Mouse (Mus musculus) frontal cortex, postnatal 36 days (tissue): Measurements from ENCODE around the gene Gm37240.

Experiments used
- DNase-seq, 2 experiments: peaks; one replicate each; pipeline ENCODE4 v3.0.0; 2022; ENCODE audit warnings: low spot score in 2 of 2

The Gm37240 gene

DNA sequence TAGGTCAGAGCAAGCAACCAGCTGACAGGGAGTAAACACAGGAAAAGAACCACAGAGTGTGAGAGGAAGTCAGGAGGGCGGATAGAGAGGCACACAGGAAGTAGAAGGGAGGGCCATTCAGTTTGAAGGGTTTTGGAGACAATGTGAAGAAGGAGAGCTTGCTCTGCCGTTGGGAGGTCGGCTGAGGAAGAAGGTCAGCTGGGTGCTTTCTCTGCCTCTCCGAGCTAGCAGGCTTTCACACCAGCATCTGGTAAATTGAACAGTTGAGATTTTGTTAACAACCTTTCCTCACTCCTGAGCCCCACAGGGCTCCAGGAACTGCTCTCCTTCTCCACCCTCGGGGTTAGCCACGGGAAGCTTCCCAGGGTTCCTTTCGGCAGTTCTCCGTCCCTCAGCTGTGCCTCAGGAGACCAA is 692.2 kb downstream of the Gm37240 start:
- DNase-seq: no peak

DNA sequence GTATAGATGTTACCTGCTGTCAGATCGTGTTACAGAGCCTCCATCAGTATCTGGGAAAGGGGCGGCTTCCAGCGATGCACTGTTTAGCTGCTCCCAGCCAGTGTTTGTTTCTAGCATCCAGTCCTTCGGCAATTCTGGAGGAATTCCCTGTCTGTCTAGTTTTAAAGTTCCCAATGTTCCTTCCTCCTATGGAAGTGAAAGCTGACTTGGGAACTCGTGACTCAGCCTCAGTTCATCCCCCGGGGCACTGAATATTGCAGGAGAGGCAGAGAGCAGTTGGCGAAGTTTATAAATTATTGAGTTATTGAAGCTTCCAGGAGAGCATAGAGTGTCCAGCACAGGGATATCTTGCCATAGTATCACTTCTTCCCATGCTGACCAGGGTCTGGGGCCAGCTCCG is 697.5 kb downstream of the Gm37240 start:
- DNase-seq: no peak

DNA sequence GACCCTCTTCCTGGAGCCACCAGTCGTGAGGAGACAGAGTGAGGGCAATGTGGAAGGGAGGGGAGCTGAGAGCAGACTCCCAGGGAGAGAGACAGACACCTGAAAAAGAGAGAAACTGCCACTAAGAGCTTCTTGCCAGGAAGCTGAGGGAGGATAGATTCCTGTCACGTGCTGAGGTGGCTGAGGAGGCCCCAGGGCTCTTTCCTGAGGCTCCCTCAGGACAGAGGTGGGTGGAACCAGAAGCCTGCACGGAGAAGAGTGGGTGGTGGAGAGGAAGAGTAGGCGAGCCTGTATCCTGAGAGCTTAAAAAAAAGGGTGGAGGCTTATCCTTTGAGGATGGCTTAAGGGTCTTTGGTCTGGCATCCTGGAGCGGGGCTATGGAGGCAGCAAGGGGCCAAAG is 699.0 kb downstream of the Gm37240 start:
- peak in 1 of 2 experiments; percentile 57 for DNase-seq

- peak; percentile 69 to 71 for DNase-seq
Observed at GRCm38 (mm10) chr3:85186661-85187076, 700.6 kb downstream of the Gm37240 start.

GRCm38 (mm10) chr3:85185827-85186226 is 701.5 kb downstream of the Gm37240 start:
- no peak for DNase-seq

DNA sequence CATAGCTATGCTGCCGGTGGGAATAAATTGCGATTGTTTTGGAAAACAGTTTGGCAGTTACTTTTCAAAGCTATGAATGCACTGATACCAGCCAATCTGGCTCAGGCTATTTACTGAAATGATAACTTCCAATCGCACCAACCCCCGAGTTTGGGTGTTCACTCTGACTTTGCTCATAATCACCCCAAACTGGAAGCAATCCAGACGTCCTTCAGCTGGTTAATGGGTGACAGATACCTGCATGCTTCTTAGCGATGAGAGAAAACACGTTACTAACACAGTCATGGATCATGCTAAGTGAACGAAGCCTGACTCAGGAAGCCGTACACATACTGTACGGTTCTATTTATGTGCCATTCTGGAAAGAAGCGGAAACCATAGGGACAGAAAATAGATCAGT is 702.4 kb downstream of the Gm37240 start:
- no peak for DNase-seq

DNA sequence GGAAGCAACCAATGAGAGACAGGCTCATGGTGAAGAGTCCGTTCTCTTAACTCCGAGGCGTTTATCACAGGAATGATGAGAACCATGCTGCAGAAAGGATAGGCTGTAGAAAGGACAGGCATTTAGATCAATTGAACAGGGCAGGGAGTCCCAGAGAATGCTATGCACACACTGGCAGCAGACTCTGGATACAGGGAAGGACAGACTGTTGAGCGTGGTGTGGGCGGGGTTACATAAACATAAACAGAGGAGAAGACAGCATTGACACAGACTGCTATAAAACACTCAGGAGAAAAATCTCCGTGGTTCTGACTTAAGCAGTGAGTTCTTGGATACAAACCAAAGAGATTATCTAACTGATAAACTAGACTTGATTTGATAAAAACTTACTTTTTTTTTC is 703.2 kb downstream of the Gm37240 start:
- DNase-seq: peak in 1 of 2 experiments; percentile 24

- DNase-seq: no peak
Observed at GRCm38 (mm10) chr3:85176736-85177135, 710.6 kb downstream of the Gm37240 start.

GRCm38 (mm10) chr3:85174542-85175469 is 712.5 kb downstream of the Gm37240 start:
- DNase-seq: no peak

DNA sequence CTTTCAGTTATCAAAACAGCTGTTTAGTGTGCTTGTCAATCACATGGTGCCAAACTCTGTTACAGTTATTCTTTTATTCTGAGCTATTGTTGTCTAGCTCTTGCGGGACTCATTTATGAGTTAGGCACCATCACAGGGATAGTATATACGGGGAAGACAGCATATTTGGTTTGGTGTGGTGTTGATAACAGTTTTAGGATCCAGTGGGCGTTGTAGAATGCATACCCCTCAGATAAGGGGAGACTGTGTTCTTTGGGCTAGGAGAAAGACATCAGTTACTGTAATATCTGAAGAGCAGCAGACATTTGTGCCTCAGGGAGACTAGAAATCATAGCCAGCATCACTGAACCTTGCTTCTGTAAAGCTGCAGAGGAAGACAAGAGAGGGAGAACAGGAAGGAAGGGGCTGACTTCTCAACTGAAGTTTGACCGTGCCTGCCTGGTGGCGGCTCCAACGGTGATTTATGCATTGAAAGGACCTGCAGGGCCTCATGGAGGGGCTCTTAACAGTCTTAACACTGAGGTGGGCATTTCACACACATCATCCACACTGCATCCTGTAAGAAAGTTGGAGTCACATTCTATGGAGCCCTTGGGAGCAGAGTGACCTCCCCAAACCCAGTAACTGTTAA is 713.8 kb downstream of the Gm37240 start:
- no peak for DNase-seq

DNA sequence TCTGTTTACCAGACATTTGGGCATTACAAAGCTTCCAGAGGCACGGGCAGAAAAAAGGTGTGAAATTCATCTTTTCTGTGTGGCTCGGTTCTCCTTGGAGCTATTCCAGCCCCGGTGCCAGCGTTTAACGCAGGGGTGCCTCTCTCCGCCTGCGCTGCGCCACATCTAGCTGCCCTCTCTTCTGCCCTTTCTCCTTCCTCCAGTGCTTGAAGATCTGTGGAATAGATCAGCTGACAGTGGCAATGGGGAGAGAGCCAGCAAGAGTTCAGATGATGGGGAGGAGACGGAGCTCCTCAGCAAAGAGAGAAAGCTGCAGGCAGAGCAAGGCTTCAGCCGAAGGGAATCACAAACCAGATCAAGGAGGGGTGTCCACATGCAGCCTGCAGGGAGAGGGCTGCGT is 714.8 kb downstream of the Gm37240 start:
- peak in 1 of 2 experiments; percentile 14 for DNase-seq

- DNase-seq: no peak
Observed at GRCm38 (mm10) chr3:85172096-85172495, 715.2 kb downstream of the Gm37240 start.

GRCm38 (mm10) chr3:85168816-85169215 is 718.5 kb downstream of the Gm37240 start:
- no peak for DNase-seq

DNA sequence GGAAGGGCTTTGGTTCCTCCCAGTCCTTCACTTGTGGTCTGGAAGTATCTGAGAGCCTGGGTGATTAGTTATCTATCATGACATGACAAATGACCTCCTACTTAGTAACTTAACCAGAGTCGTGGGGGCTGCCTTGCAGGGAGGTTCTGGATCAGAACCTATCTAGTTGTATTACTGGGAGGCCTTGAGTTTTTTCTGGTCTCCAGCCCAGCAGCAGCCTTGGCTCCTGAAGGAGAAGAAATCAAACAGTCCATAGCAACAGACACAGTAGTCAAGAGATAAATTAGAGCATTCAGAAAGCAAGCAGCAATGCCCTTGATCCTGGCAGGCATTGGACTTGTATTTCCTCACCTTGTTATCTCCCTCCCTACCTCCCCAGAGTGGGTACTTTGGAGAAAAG is 722.4 kb downstream of the Gm37240 start:
- no peak for DNase-seq

DNA sequence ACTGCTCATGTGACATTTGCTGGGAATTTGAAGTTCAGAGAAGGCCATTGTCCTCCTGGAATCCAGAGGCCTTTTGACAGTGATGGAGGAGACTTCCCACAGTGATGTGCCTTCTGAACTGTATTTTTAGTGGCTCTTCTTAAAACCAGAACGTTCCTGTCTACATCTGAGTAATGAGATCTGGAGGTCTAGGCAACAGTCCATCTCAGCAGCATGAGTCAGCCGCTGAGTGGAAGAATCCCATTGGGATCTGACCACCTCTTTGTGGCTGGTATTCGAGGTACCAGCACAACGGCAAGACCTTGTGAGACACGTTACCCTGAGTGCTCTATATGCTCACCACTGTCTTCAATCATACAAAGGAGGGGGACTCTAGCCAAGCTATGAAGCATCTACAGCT is 723.9 kb downstream of the Gm37240 start:
- no peak for DNase-seq

- DNase-seq: no peak
Observed at GRCm38 (mm10) chr3:85162430-85162829, 724.9 kb downstream of the Gm37240 start.

- no peak for DNase-seq
Observed at GRCm38 (mm10) chr3:85160816-85161215, 726.5 kb downstream of the Gm37240 start.

DNA sequence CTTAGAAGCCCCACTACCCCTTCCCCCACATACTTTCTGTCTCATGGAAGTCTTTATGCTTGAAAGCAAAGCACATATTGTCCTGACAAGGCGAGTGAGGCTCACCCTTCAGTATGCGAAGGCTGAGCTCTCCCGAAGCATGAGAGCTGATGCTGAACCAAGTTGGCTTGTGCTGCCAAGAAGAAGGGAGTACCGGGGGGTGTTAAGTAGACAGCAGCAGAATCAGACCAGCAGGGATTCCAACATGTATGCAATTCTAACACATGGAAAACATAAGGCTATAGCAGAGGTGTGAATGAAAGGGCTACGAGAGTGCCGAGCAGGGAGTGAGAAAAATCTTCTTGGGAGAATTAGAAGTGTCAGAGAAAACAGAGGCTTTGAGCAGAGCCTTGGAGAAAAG is 727.7 kb downstream of the Gm37240 start:
- DNase-seq: no peak

DNA sequence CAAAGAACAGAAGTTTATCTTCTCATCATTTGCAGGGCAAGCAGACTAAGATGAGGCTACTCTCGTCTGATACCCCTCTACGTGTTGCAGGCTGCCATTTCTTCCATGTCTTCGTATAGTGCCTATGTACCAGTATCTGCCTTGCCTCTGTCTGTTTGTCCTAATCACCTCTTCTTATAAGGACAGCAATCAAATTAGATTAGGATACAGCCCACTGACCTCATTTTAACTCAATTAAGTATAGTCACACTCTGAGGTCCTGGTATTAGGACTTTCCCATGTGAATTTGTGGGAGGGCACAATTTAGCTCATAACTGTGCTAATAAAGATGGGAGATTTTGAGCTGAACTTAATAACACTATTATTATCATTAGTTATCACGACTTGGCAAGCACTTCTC is 738.5 kb downstream of the Gm37240 start:
- DNase-seq: no peak

DNA sequence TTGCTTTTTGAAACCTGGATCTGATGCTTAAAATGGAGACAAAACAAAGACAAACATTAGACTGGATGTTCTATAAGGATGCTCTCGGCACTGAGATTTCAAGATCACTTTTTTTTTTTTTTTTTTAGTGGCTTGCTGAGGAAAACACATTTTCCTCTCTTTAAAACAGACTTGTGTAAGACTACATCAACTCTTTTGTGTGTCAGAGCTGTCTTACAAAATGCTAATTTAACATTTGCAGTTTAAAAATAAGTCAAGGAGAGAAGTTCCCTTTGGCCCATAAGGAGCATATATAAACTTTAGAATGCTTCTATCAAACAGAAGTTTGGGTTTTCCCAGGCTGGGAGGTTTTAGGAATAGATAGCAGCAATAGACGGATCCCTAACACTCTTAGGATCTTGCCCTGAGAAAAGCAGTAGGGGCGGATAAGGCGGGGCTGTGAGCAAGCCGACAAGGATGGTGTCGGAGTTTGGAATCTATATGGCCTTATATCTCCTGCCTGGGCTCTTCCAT is 739.2 kb downstream of the Gm37240 start:
- DNase-seq: peak in 1 of 2 experiments; percentile 35

DNA sequence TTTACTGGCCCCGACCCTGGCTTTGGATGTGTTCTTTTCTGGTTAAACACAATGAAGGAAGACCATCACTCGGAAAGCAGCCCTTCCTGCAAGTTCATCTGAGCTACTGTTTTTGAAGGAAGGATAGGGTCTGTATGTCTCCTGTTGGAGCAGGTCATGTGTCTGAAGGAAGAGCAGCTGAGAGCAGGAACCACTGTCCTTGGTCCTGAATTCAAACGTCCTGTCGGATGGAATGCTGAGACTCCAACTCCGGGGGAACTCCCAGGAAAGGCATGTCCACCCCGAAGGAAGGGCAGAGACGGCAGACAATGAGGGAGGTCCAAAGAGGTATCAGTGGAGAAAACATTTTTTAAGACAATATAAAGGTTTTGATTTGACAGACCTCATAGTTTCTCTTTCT is 741.8 kb downstream of the Gm37240 start:
- DNase-seq: no peak

- DNase-seq: peak in 1 of 2 experiments; percentile 51
Observed at GRCm38 (mm10) chr3:85145076-85145475, 742.2 kb downstream of the Gm37240 start.

DNA sequence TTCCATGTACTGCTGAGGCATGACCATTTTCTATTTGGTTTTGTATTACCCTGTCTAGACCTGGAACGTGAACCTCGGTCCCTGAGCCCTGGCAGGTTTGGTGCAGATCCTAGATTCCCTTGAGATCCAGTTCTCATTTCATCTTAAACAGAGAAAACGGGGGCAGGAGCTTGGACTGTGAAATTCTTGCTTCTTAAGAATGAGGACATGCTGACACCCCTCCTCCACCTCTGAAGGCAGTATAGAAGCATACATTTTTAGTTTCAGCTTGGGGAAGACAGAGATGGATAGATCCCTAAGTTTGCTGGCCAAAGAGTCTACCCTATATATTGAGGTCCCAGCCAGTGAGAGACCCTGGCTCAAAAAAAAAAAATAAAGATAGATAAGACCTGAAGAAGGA is 742.9 kb downstream of the Gm37240 start:
- peak in 1 of 2 experiments; percentile 68 for DNase-seq
